Mouse (Mus musculus) hematopoietic stem cell, adult 5-6 weeks (primary cell): Measurements from ENCODE around the gene Fam78a. TPM values are rescaled to one million over a fixed set of nuclear protein-coding genes. Genes with fewer than 3 reads are reported as not detected.

Source experiments
- ATAC-seq, 2 experiments: fragments of 125-278 bp in 1 of 2; replicated peaks in 1 of 2; 2 replicates each; pipeline ENCODE4 v1.8.0; 2016 to 2017; ENCODE audit warnings: inconsistent platforms in 2 of 2, mild to moderate bottlenecking in 2 of 2, moderate number of reproducible peaks in 2 of 2, low read depth in 1 of 2, moderate TSS enrichment in 1 of 2; ENCODE audit not compliant: low FRiP score in 2 of 2, poor library complexity in 2 of 2, severe bottlenecking in 2 of 2, insufficient read depth in 1 of 2, low TSS enrichment in 1 of 2
- total RNA-seq: library from RNA; stranded (forward); fragments of 172-1452, 232-1000 nt; gene quantifications from 2 replicates; pipeline ENCODE4 v1.2.3, GENCODE M21; 2017

Fam78a gene
- total RNA-seq, 1 experiment from 2014 or later = 12.3 TPM

GRCm38 (mm10) chr2:32080681-32081080 is 4.0 kb downstream of the Fam78a start:
- no peak for ATAC-seq

GRCm38 (mm10) chr2:32079191-32079725 is 5.4 kb downstream of the Fam78a start:
- ATAC-seq = no peak

GRCm38 (mm10) chr2:32078522-32078921 is 6.1 kb downstream of the Fam78a start:
- peak; percentile 36 to 47 for ATAC-seq

GRCm38 (mm10) chr2:32077744-32078143 is 6.9 kb downstream of the Fam78a start:
- no peak for ATAC-seq

GRCm38 (mm10) chr2:32075368-32075767 is 9.3 kb downstream of the Fam78a start:
- no peak for ATAC-seq

- no peak for ATAC-seq
Measured at GRCm38 (mm10) chr2:32074404-32074803, 10.3 kb downstream of the Fam78a start.

DNA sequence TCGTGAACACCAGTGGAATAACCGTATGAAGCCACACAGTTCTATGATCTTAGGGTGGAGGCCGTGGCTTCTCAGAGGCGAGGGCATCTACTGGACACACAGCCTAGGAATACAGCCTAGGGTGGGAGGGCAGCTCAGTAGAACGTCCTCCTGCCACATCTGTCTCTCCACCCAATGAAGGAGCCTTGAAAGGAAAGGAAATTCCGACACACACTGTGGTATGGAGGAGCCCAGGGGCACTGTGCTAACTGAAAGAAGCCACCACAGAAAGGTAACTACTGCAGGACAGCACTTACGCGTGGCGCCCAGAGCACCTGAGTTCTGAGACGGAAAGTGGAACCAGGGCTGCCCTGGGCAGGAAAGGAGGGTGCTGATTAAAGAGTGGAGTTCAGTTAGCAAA is 13.9 kb downstream of the Fam78a start:
- ATAC-seq = no peak

DNA sequence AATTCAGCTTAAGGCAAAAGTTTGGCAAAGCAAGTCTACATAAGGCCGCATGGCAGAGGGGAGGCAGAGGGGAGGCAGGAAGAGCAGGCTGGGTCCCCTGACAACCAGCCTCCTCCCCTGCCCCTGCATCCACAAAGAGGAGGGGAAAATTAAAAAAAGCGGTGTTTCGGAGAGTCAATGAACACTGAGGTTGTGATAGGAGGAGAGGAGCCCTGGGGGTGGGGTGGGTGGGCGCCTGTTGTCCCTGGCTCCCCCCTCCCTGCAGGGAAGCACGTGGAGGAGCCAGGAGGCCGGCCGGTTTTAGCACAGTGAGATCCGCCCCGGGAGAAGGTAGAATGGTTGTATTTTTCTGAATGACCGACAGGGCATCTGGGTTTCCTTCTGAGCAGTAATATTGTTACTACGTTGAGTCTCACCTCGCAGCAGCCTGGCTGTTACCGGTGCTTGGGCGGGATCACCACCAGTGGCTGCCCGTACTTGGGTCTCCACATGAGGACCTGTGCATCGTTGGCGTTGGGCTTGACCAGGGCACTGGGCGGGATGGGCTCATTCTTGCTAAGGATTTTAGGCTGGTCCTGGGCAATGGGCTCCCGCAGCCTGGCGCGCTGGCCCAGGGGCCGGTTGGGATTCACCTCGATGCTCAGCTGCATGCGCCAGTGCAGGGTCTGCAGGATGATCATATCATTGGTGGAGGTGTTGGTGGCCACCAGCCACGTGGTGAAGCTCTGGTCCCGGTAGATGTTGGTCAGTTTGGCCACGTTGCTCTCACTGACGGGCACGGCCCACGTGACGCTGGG is 15.6 kb downstream of the Fam78a start:
- no peak for ATAC-seq

DNA sequence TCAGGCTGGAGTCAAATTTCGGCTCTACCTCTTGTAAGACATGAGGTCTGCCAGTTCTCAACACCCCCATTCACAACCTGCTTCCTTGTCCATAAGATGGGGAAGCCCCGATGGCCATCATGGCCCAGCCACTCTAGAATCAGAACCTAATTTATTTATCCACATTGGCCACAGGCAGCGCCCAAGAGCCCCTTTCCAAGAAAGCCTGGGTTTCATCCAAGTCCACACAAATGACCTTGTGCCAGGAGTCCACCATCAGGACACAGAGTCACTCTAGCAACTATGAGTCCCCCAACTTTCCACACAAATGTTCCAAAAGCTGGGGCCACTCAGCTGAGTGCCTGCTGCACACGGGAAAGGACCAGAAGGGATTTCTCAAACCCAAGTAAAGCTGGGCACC is 18.7 kb downstream of the Fam78a start:
- ATAC-seq = no peak

- no peak for ATAC-seq
Measured at GRCm38 (mm10) chr2:32065371-32065791, 19.3 kb downstream of the Fam78a start.

DNA sequence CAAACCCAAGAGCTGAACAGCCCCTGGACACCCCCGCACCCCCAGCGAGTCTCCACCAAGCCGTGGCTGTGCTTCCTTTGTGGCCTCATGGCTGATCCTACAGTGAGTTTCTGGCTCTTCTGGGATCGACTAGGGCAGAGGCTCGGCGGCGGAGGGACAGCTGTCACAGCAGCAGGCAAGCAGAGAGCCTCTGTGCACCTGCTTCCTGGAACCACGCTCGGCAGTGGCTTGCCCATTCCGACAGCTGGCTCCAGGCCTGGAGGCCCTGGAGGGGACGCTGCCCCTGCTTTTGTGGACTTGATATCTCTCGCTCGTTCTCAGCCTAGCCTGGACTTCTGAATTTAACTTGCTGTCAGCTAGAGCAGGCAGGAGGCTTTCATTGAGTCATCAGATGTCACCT is 19.7 kb downstream of the Fam78a start:
- ATAC-seq = 0 out of 4 replicates have a peak, but pooled peaks have one; percentile 8 to 25

DNA sequence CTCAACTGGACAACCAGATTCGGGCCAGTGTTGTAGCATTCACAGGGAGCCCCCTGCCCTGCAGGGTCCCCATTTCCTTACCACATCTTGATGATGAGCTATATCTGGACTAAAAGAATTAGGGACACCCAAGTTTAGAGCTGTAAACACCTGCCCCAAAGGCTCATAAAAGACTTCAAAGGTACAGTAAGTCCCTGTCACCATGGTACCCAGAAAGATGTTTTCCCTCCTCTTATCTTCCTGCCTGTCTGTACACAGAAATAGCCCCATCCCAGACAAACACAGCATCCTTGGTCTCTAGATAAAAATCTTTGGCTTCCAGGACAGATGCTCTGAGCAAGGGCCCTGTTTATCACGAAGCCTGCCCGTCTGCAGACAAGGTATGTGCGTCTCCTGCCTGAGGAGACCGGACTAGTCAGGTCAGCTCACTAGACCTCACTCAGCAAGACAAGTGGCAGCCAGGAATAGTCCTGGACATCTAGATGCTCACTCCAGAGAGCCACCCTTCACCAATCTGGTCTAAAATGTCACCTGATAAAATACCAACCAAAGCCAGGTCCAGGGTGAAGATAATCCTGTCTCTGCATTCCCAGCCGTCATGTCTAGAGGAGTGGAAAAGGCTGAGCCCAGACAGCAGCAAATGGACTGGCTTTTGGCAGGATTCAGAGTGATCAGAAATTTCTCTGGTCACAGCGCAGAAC is 21.1 kb downstream of the Fam78a start:
- ATAC-seq = no peak

DNA sequence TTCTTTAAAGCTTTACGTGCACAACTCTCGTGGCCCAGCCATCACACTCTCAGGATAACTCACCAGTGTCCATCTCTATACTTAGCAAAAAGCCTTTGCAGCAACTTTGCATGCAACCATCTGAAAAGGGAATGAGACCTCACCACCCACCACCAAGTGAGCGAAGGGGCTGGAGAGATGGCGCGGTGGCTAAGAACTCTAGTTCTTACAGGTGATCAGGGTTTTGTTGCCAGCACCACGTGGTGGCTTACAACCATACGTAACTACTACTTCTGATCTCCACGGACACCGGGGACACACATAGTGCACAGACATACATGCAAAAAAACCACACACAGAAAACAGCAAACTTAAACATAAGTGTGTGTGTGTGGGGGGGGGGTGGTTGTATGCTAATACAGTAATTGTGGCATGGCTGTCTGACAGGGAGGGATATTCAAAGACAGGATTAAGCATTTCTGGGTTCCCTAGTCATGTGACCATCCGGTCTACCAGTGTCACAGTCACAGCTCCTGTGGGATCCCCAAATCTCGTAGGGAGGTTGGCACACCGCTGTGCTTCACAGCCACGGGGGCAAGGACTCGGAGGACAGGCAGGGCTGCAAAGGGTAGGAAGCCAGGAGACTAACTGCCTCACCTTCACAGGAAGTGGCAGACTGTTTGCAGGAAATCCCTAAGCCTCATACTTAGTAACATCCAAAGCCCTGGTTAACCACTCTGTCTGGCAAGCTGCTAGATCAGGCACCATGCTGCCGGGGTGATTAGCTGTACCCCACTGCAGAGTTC is 21.8 kb downstream of the Fam78a start:
- ATAC-seq = peak; percentile 58 to 65; a peak in 3 of 4 replicates

- ATAC-seq = no peak
Measured at GRCm38 (mm10) chr2:32061722-32062505, 22.7 kb downstream of the Fam78a start.

DNA sequence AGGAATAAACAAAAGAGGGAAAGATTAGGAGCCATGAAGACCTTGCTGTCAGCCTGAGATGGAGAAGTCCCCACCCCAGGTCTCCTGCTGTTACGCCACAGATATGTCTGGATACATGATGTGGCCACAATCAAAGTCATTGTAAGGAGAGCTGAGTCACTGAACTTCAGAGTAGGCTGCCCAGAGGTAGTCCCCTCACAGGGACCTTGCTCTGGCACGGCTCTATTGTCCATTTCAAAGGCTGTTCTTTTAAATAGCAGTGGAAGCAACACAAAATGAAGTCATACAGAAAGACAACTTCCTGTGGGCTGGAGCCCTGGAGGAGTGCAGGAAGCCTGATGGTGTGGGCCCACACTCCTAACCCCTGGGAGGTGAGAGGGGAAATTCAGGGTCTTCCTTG is 23.5 kb downstream of the Fam78a start:
- ATAC-seq = no peak

DNA sequence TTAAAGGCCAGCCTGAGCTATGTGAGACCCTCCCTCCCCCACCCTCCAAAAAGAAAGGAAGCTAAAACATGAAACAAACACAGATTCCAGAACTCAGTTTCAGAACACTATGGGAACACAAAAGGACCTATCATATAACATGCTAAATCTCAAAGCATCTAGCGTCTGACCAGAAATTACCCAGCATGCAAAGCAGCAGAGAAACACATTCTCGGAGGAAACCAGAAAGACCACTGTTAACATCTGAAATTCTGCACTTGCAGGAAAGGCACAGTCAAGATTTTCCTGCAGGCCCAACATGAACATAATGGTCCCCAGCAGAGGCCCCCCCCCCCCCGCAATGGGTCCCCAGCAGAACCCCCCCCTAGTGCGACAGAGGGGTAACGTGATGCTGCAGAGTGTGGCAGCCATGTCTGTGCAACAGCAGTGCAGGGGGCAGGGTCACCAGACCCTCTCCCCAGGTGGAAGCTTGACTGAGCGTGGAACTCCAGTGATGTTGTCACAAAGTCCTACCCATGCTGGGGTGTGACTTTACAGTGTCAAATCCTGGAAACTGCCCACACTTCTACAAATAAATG is 24.3 kb downstream of the Fam78a start:
- no peak for ATAC-seq

DNA sequence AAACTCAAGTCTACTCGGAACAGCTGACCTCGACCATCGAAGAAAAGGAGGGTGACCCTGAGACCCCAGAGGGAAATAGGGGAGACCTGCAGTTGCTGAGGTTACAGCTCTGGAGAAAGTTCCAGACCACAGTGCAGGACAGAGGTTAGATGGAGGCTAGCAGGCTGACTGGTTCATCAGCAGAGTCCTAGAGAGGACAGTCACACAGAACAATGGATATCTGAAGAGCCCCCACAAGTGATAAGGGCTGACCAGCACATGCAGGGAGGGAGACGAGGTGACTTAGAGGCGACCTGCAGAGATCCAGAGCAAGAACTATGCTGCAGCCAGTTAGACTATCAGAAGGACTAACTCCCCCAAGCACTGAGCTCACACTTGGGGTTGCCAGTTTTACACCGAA is 25.0 kb downstream of the Fam78a start:
- no peak for ATAC-seq
